Mouse (Mus musculus) erythroid progenitor cell, adult 5-6 weeks (primary cell): ENCODE data around the gene Diaph3. TPM values are rescaled to one million over a fixed set of nuclear protein-coding genes. Genes with fewer than 3 reads are reported as not detected.
"Not testable (repeated sequence)": the region's sequence is repeated elsewhere in the genome, so short reads cannot be mapped to it uniquely, and the experiment has no call there.

Source experiments
- ATAC-seq: replicated peaks from 2 replicates; pipeline ENCODE4 v1.8.0; 2016; ENCODE audit warnings: moderate number of reproducible peaks, mild to moderate bottlenecking, moderate TSS enrichment, inconsistent platforms; ENCODE audit not compliant: poor library complexity, low FRiP score, severe bottlenecking
- total RNA-seq, 2 experiments: library from RNA; stranded (forward) in 1 of 2; stranded (reverse) in 1 of 2; fragments of 150-400 nt in 1 of 2; fragments of 186-747, 209-891 nt in 1 of 2; gene quantifications; 2 replicates each; pipeline versions ENCODE4 v1.2.3 to v1.2.4; 2015 to 2017; ENCODE audit warnings: low replicate concordance in 2 of 2

Gene Diaph3
- total RNA-seq, 2 experiments from 2014 or later: 370 to 621 TPM

GRCm38 (mm10) chr14:86749425-86749824 lies 391.6 kb downstream of the Diaph3 start:
- no peak for ATAC-seq

GRCm38 (mm10) chr14:86748876-86749275 lies 392.2 kb downstream of the Diaph3 start:
- ATAC-seq: no peak

- no peak for ATAC-seq
These were observed 396.5 kb downstream of the Diaph3 start for GRCm38 (mm10) chr14:86744523-86744922.

- ATAC-seq: peak; percentile 90
These were observed 399.0 kb downstream of the Diaph3 start for GRCm38 (mm10) chr14:86741855-86742531.

- no peak for ATAC-seq
These were observed 402.1 kb downstream of the Diaph3 start for GRCm38 (mm10) chr14:86738916-86739315.

GRCm38 (mm10) chr14:86736646-86737045 lies 404.4 kb downstream of the Diaph3 start:
- ATAC-seq: no peak

GRCm38 (mm10) chr14:86731300-86731699 lies 409.7 kb downstream of the Diaph3 start:
- no peak for ATAC-seq

- no peak for ATAC-seq
These were observed 411.4 kb downstream of the Diaph3 start for GRCm38 (mm10) chr14:86729617-86730098.

- no peak for ATAC-seq
These were observed 413.4 kb downstream of the Diaph3 start for GRCm38 (mm10) chr14:86727538-86728045.

- ATAC-seq: peak; percentile 87
These were observed 419.3 kb downstream of the Diaph3 start for GRCm38 (mm10) chr14:86721768-86722167.

GRCm38 (mm10) chr14:86721082-86721481 lies 420.0 kb downstream of the Diaph3 start:
- ATAC-seq: 0 out of 2 replicates have a peak, but pooled peaks have one; percentile 51

GRCm38 (mm10) chr14:86720408-86720807 lies 420.6 kb downstream of the Diaph3 start:
- ATAC-seq: not testable (repeated sequence)

GRCm38 (mm10) chr14:86714088-86714690 lies 426.8 kb downstream of the Diaph3 start:
- no peak for ATAC-seq

GRCm38 (mm10) chr14:86704080-86704479 lies 437.0 kb downstream of the Diaph3 start:
- ATAC-seq: no peak

GRCm38 (mm10) chr14:86701145-86701544 lies 439.9 kb downstream of the Diaph3 start:
- ATAC-seq: no peak

GRCm38 (mm10) chr14:86697887-86698286 lies 443.1 kb downstream of the Diaph3 start:
- ATAC-seq: no peak

- no peak for ATAC-seq
These were observed 448.3 kb downstream of the Diaph3 start for GRCm38 (mm10) chr14:86692714-86693113.

- no peak for ATAC-seq
These were observed 449.7 kb downstream of the Diaph3 start for GRCm38 (mm10) chr14:86691298-86691697.

- no peak for ATAC-seq
These were observed 456.2 kb downstream of the Diaph3 start for GRCm38 (mm10) chr14:86684585-86685503.

- no peak for ATAC-seq
These were observed 459.1 kb downstream of the Diaph3 start for GRCm38 (mm10) chr14:86681951-86682350.
